Mouse (Mus musculus) bone marrow, adult 2 months (tissue): ENCODE measurements around the gene Tmtc1. TPM values are rescaled to one million over a fixed set of nuclear protein-coding genes. Genes with fewer than 3 reads are reported as not detected.
A peak's percentile ranks its signal among the peaks of the same experiment; 100 is the strongest.

Experiments used
- H3K27ac ChIP-seq: fragments of 200-500 bp; 2 replicates; pipeline ENCODE4 v1.5.1; 2012; ENCODE audit warnings: low read depth, mild to moderate bottlenecking, control low read depth, inconsistent platforms, low read length; ENCODE audit not compliant: control insufficient read depth, poor library complexity, insufficient read depth
- H3K4me1 ChIP-seq: fragments of 200-500 bp; 2 replicates; pipeline ENCODE4 v1.6.1; 2011; ENCODE audit warnings: low read length; ENCODE audit not compliant: control insufficient read depth, insufficient read depth
- H3K4me3 ChIP-seq: fragments of 200-500 bp; replicated peaks from 2 replicates; pipeline ENCODE3; 2011; ENCODE audit warnings: mild to moderate bottlenecking, low read depth, low read length, control low read depth; ENCODE audit not compliant: control insufficient read depth
- CTCF ChIP-seq: fragments of 200-500 bp; IDR thresholded peaks from 2 replicates; pipeline ENCODE4 v1.5.1; 2011; ENCODE audit warnings: low read length, control low read depth; ENCODE audit not compliant: control insufficient read depth, insufficient read depth
- POLR2A ChIP-seq: fragments of 200-500 bp; IDR thresholded peaks from 2 replicates; pipeline ENCODE4 v1.6.1; 2011; ENCODE audit warnings: low read depth, mild to moderate bottlenecking, control low read depth, low read length, borderline replicate concordance; ENCODE audit not compliant: control insufficient read depth
- WGBS: fragments of 180-500 bp; shearing (Covaris S2); methylation state at CpG from one replicate; pipeline ENCODE4 v1.1.7; 2018; 5-methylcytosine and 5-hydroxymethylcytosine counted together
- polyA plus RNA-seq: library from polyadenylated mRNA; stranded (reverse); fragments of >200 nt; gene quantifications from 2 replicates; pipeline ENCODE4 v1.2.4, GENCODE M21; 2011; ENCODE audit warnings: low replicate concordance; ENCODE audit not compliant: missing spikeins, insufficient read depth, insufficient read length

The Tmtc1 gene
- polyA plus RNA-seq, 1 experiment = 0.72 TPM

GRCm38 (mm10) chr6:148442671-148443290 lies 1.4 kb downstream of the Tmtc1 start:
- WGBS = 5% methylated on average over 27 of the region's 27 CpGs
- no peak overlapping the region for H3K4me3 ChIP-seq

GRCm38 (mm10) chr6:148441871-148442270 lies 2.3 kb downstream of the Tmtc1 start:
- no peak overlapping the region for H3K4me3 ChIP-seq
- no peaks in the 10 kb centered on the region for H3K4me1 ChIP-seq
- TF ChIP-seq POLR2A = no peak
- 25% methylated on average over 5 of the region's 5 CpGs for WGBS
- no peak overlapping the region for H3K27ac ChIP-seq

More at GRCm38 (mm10) chr6:148442671-148443290, 1.4 kb downstream of the Tmtc1 start:
- H3K4me1 ChIP-seq = no peaks in the 10 kb centered on the region
- no peak overlapping the region for H3K27ac ChIP-seq
- TF ChIP-seq POLR2A (no peak), CTCF (no peak)

- H3K4me1 ChIP-seq = no peaks in the 10 kb centered on the region
- H3K4me3 ChIP-seq = no peak overlapping the region
- 79% methylated on average over 4 of the region's 4 CpGs for WGBS
- no peak for TF ChIP-seq CTCF
- TF ChIP-seq POLR2A = no peak
- H3K27ac ChIP-seq = no peak overlapping the region
These were observed 5.1 kb downstream of the Tmtc1 start for GRCm38 (mm10) chr6:148439101-148439500.

GRCm38 (mm10) chr6:148437565-148437964 lies 6.6 kb downstream of the Tmtc1 start:
- H3K4me1 ChIP-seq = no peaks in the 10 kb centered on the region
- H3K4me3 ChIP-seq = no peak overlapping the region
- 81% methylated on average over 1 of the region's 1 CpGs for WGBS
- TF ChIP-seq CTCF = no peak
- no peak overlapping the region for H3K27ac ChIP-seq

GRCm38 (mm10) chr6:148436441-148437001 lies 7.7 kb downstream of the Tmtc1 start:
- Histone ChIP-seq H3K27ac (no peak overlapping the region), H3K4me3 (peak overlapping the region; percentile 2), H3K4me1 (no peaks in the 10 kb centered on the region)
- WGBS = 41% methylated on average over 7 of the region's 7 CpGs
- TF ChIP-seq CTCF = no peak
- no peak for TF ChIP-seq POLR2A

- no peak for TF ChIP-seq POLR2A
- TF ChIP-seq CTCF = no peak
- WGBS = 77% methylated on average over 7 of the region's 7 CpGs
- Histone ChIP-seq H3K4me3 (no peak overlapping the region), H3K27ac (no peak overlapping the region), H3K4me1 (no peaks in the 10 kb centered on the region)
These were observed 22.6 kb downstream of the Tmtc1 start for GRCm38 (mm10) chr6:148421577-148421976.

GRCm38 (mm10) chr6:148420387-148420786 lies 23.8 kb downstream of the Tmtc1 start:
- Histone ChIP-seq H3K4me3 (no peak overlapping the region), H3K4me1 (no peaks in the 10 kb centered on the region; the same call in 1 of the 2 replicates), H3K27ac (no peak overlapping the region)
- 69% methylated on average over 6 of the region's 6 CpGs for WGBS
- no peak for TF ChIP-seq CTCF
- TF ChIP-seq POLR2A = no peak

- H3K4me1 ChIP-seq = no peaks in the 10 kb centered on the region; the same call in 1 of the 2 replicates
- H3K4me3 ChIP-seq = no peak overlapping the region
- TF ChIP-seq POLR2A (no peak), CTCF (no peak)
- H3K27ac ChIP-seq = no peak overlapping the region
- 83% methylated on average over 2 of the region's 2 CpGs for WGBS
These were observed 27.6 kb downstream of the Tmtc1 start for GRCm38 (mm10) chr6:148416597-148416996.

GRCm38 (mm10) chr6:148413638-148414037 lies 30.6 kb downstream of the Tmtc1 start:
- H3K27ac ChIP-seq = no peak overlapping the region
- no peak overlapping the region for H3K4me3 ChIP-seq
- TF ChIP-seq CTCF (no peak), POLR2A (no peak)
- no peaks in the 10 kb centered on the region; the same call in 1 of the 2 replicates for H3K4me1 ChIP-seq
